Comparison of ENCODE assay signal across 9 mouse cellular contexts in genomic region chr13:41248751-41249520, GRCm38 (mm10). TPM values are rescaled to one million over a fixed set of nuclear protein-coding genes. Genes with fewer than 3 reads are reported as not detected.
DNase-seq lines count a peak whose midpoint lies in the region; ATAC-seq lines count a peak whose summit lies in the region.
"Had no signal": no experiment of that assay in that cellular context is flagged by ENCODE, and none has a peak within 500 bp of the region (broad histone marks: within the 10 kb centered on the region; RNA-seq: fewer than 3 reads in every experiment).

No protein-coding gene starts in this region.

- no peak for DNase-seq in heart, postnatal 4 days
- DNase-seq in ES-CJ7 (ENCODE audit: low read depth, low spot score), result peak; percentile 73
- DNase-seq in thymus, postnatal 10 days (ENCODE audit: low spot score in 2 of 2), result peak; percentile 58 to 77
- no peak for DNase-seq in MN1 (ENCODE audit: low spot score)

- peaks cover 4 to 11% of the 10 kb centered on the region in 2 experiments for H3K4me1 ChIP-seq in heart, embryonic 14.5 days (ENCODE audit: control insufficient read depth in 2 of 2, insufficient read depth in 2 of 2, low read length in 2 of 2)
- H3K4me1 ChIP-seq in embryonic facial prominence, embryonic 15.5 days, result 0 out of 2 replicates have a peak, but pooled peaks cover 7% of the 10 kb centered on the region
- H3K4me1 ChIP-seq in intestine, embryonic 15.5 days (replicated peaks), result peaks cover 7% of the 10 kb centered on the region; the same call in 1 of the 2 replicates

- no peaks in the 10 kb centered on the region for H3K36me3 ChIP-seq in heart, embryonic 14.5 days (ENCODE audit: control insufficient read depth, insufficient read depth, low read length)
- no peaks in the 10 kb centered on the region for H3K36me3 ChIP-seq in embryonic facial prominence, embryonic 15.5 days
- H3K36me3 ChIP-seq in intestine, embryonic 15.5 days, result no peaks in the 10 kb centered on the region

- H3K9ac ChIP-seq in heart, embryonic 14.5 days (ENCODE audit: low read length), result peak overlapping the region; percentile 77
- H3K9ac ChIP-seq in embryonic facial prominence, embryonic 15.5 days, result peak overlapping the region; percentile 26; the same call in 1 of the 2 replicates
- peak overlapping the region; percentile 55 for H3K9ac ChIP-seq in intestine, embryonic 15.5 days

- peak overlapping the region; percentile 89 for H3K4me2 ChIP-seq in heart, embryonic 14.5 days (ENCODE audit: low read length)
- peak overlapping the region; percentile 73 for H3K4me2 ChIP-seq in embryonic facial prominence, embryonic 15.5 days (replicated peaks)
- H3K4me2 ChIP-seq in intestine, embryonic 15.5 days (replicated peaks), result peak overlapping the region; percentile 77

- no peaks in the 10 kb centered on the region for H3K9me3 ChIP-seq in heart, embryonic 14.5 days (ENCODE audit: control insufficient read depth, low read length)
- H3K9me3 ChIP-seq in embryonic facial prominence, embryonic 15.5 days (replicated peaks), result no peaks in the 10 kb centered on the region
- H3K9me3 ChIP-seq in intestine, embryonic 15.5 days, result no peaks in the 10 kb centered on the region

- H3K27ac ChIP-seq in heart, embryonic 14.5 days (replicated peaks in 1 of 2; ENCODE audit: control insufficient read depth in 1 of 2, insufficient read depth in 1 of 2, low read depth in 2 of 2, low read length in 2 of 2), result peak overlapping the region; percentile 67 to 84
- H3K27ac ChIP-seq in embryonic facial prominence, embryonic 15.5 days (replicated peaks), result peak overlapping the region; percentile 89
- H3K27ac ChIP-seq in intestine, embryonic 15.5 days, result 0 out of 2 replicates have a peak overlapping the region, but pooled peaks have one; percentile 48

- H3K4me3 ChIP-seq in heart, embryonic 14.5 days (ENCODE audit: control insufficient read depth in 1 of 2, insufficient read depth in 1 of 2, low read depth in 1 of 2, low read length in 2 of 2), result peak overlapping the region; percentile 59 to 75
- H3K4me3 ChIP-seq in embryonic facial prominence, embryonic 15.5 days (replicated peaks), result peak overlapping the region; percentile 83
- peak overlapping the region; percentile 80 for H3K4me3 ChIP-seq in intestine, embryonic 15.5 days (replicated peaks)

- no peaks in the 10 kb centered on the region for H3K27me3 ChIP-seq in heart, embryonic 14.5 days (ENCODE audit: control insufficient read depth, insufficient read depth, low read length)
- H3K27me3 ChIP-seq in embryonic facial prominence, embryonic 15.5 days, result no peaks in the 10 kb centered on the region
- H3K27me3 ChIP-seq in intestine, embryonic 15.5 days (replicated peaks), result no peaks in the 10 kb centered on the region

- WGBS in heart, embryonic 14.5 days, result 38% methylated on average over 12 of the region's 12 CpGs
- 32% methylated on average over 12 of the region's 12 CpGs for WGBS in embryonic facial prominence, embryonic 15.5 days
- WGBS in intestine, embryonic 15.5 days, result 43% methylated on average over 12 of the region's 12 CpGs

- no peak for ATAC-seq in heart, embryonic 14.5 days (ENCODE audit: insufficient number of reproducible peaks, insufficient read depth, low FRiP score, low read depth)
- ATAC-seq in embryonic facial prominence, embryonic 15.5 days (ENCODE audit: insufficient number of reproducible peaks, low FRiP score, low TSS enrichment, low read depth), result no peak
- ATAC-seq in intestine, embryonic 15.5 days, result peak; percentile 39
- ATAC-seq in megakaryocyte, adult 5-6 weeks (ENCODE audit: poor library complexity, severe bottlenecking), result peak; percentile 10

RNA-seq across cellular contexts. Expression of gene Smim13, which starts 0.7 kb away (rescaled TPM):
- 8.8 and 10.6 TPM in 2 replicates for polyA plus RNA-seq in heart, embryonic 14.5 days (2014; fragmentation: Nextera tagmentation; extraction: Ambion mirVana)
- total RNA-seq in heart, postnatal 4 days (2021), result 10 to 100 TPM; 17.4 to 18.5 TPM
- 16.1 and 16.2 TPM in 2 replicates for polyA plus RNA-seq in embryonic facial prominence, embryonic 15.5 days (2015; fragmentation: Nextera tagmentation; extraction: Ambion mirVana)
- polyA plus RNA-seq in intestine, embryonic 15.5 days (2015; fragmentation: Nextera tagmentation; extraction: Ambion mirVana), result 11.0 and 11.8 TPM in 2 replicates
- total RNA-seq in megakaryocyte, adult 5-6 weeks (2015), result 8.8 and 12.4 TPM in 2 replicates
- total RNA-seq in megakaryocyte, adult 5-6 weeks (2017), result 8.5 and 9.9 TPM in 2 replicates

RNA-seq across cellular contexts. Expression of gene Gm17364, which starts 24.8 kb away (rescaled TPM):
- polyA plus RNA-seq in heart, embryonic 14.5 days (2014; fragmentation: Nextera tagmentation; extraction: Ambion mirVana), result not detected in 2 replicates
- not detected for total RNA-seq in heart, postnatal 4 days (2021)
- polyA plus RNA-seq in embryonic facial prominence, embryonic 15.5 days (2015; fragmentation: Nextera tagmentation; extraction: Ambion mirVana), result not detected in 2 replicates
- not detected in 2 replicates for polyA plus RNA-seq in intestine, embryonic 15.5 days (2015; fragmentation: Nextera tagmentation; extraction: Ambion mirVana)
- not detected in 2 replicates for total RNA-seq in megakaryocyte, adult 5-6 weeks (2015)
- total RNA-seq in megakaryocyte, adult 5-6 weeks (2017), result not detected in 2 replicates
- polyA plus RNA-seq: brain, embryonic 14.5 days had no signal

RNA-seq across cellular contexts. Expression of gene Elovl2, which starts 28.7 kb away (rescaled TPM):
- 0.44 and 0.92 TPM in 2 replicates for polyA plus RNA-seq in heart, embryonic 14.5 days (2014; fragmentation: Nextera tagmentation; extraction: Ambion mirVana)
- total RNA-seq in heart, postnatal 4 days (2021), result under 1 TPM; 0.55 to 0.68 TPM
- 3.0 and 4.1 TPM in 2 replicates for polyA plus RNA-seq in embryonic facial prominence, embryonic 15.5 days (2015; fragmentation: Nextera tagmentation; extraction: Ambion mirVana)
- polyA plus RNA-seq in intestine, embryonic 15.5 days (2015; fragmentation: Nextera tagmentation; extraction: Ambion mirVana), result 7.7 and 8.1 TPM in 2 replicates
- total RNA-seq in megakaryocyte, adult 5-6 weeks (2015), result not detected in 2 replicates
- not detected in 2 replicates for total RNA-seq in megakaryocyte, adult 5-6 weeks (2017)

Comparison
In these comparisons a context has a peak if more than half of its experiments do, and no peak if none do; other contexts are left out.
1. ATAC-seq: peak in intestine, embryonic 15.5 days (single experiment) and megakaryocyte, adult 5-6 weeks (single experiment); none in heart, embryonic 14.5 days (single experiment) and embryonic facial prominence, embryonic 15.5 days (single experiment).
2. H3K9ac ChIP-seq: peak in every context shown above with its lines; median percentile 77 in heart, embryonic 14.5 days; 55 in intestine, embryonic 15.5 days; 26 in embryonic facial prominence, embryonic 15.5 days.
3. DNase-seq: peak in ES-CJ7 (single experiment) and thymus, postnatal 10 days (2 of 2); none in heart, postnatal 4 days (single experiment) and MN1 (single experiment).
4. Peak in every context shown above with its lines, with median percentiles within 50 percentile points of each other: H3K27ac ChIP-seq, H3K4me2 ChIP-seq and H3K4me3 ChIP-seq.